Mouse (Mus musculus) cerebellum, adult (tissue): ENCODE measurements around the gene AY761185.
"Not testable (repeated sequence)": the region's sequence is repeated elsewhere in the genome, so short reads cannot be mapped to it uniquely, and the experiment has no call there.

Source experiments
- ATAC-seq: cut with Nextera tagmentation; 2 replicates; pipeline ENCODE4 v1.9.2; 2017; ENCODE audit warnings: mild to moderate bottlenecking, moderate library complexity, mixed read lengths; ENCODE audit not compliant: insufficient number of reproducible peaks, low FRiP score, low TSS enrichment

The AY761185 gene

GRCm38 (mm10) chr8:20944610-20945009 lies at the start of gene AY761185:
AY761185 (minus strand) TSS chr8:20944710.
- ATAC-seq = no peak

GRCm38 (mm10) chr8:20994042-20994441 lies 49.5 kb upstream of the AY761185 start:
- not testable (repeated sequence) for ATAC-seq

GRCm38 (mm10) chr8:20979846-20980245 lies 35.3 kb upstream of the AY761185 start:
- no peak for ATAC-seq

- no peak for ATAC-seq
Observed at GRCm38 (mm10) chr8:20964531-20964930, 20.0 kb upstream of the AY761185 start.

GRCm38 (mm10) chr8:20921971-20922370 lies 22.5 kb downstream of the AY761185 start, which contains the start of gene Gm6040:
Gm6040 (minus strand) TSS chr8:20922071.
- ATAC-seq = no peak

GRCm38 (mm10) chr8:20912288-20912687 lies 32.2 kb downstream of the AY761185 start:
- no peak for ATAC-seq

GRCm38 (mm10) chr8:20908256-20908655 lies 36.3 kb downstream of the AY761185 start:
- ATAC-seq = no peak

GRCm38 (mm10) chr8:20907119-20907518 lies 37.4 kb downstream of the AY761185 start:
- ATAC-seq = no peak

GRCm38 (mm10) chr8:20902527-20902926 lies 42.0 kb downstream of the AY761185 start, which contains the start of gene Gm15056:
Gm15056 (minus strand) TSS chr8:20902627.
- ATAC-seq = no peak
